Mouse (Mus musculus) liver, adult 2 months (tissue): ENCODE results near the gene Gm11562. TPM values are rescaled to one million over a fixed set of nuclear protein-coding genes. Genes with fewer than 3 reads are reported as not detected.
A peak's percentile ranks its signal among the peaks of the same experiment; 100 is the strongest.

Experiments
- DNase-seq: peaks from one replicate; pipeline ENCODE4 v3.0.0-alpha.2; 2011; ENCODE audit warnings: low read depth, low spot score; ENCODE audit errors: extremely low read depth
- H3K27ac ChIP-seq: fragments of 200-500 bp; replicated peaks from 2 replicates; pipeline ENCODE4 v1.5.1; 2012; ENCODE audit warnings: low read depth, mild to moderate bottlenecking, control low read depth, inconsistent platforms, low read length; ENCODE audit not compliant: insufficient read depth
- H3K27me3 ChIP-seq: fragments of 200-500 bp; 2 replicates; pipeline ENCODE4 v1.6.1; 2012; ENCODE audit warnings: mild to moderate bottlenecking, moderate library complexity, low read length, inconsistent platforms; ENCODE audit not compliant: control insufficient read depth, insufficient read depth
- H3K36me3 ChIP-seq: fragments of 200-500 bp; 2 replicates; pipeline ENCODE4 v1.6.1; 2012; ENCODE audit warnings: low read length, inconsistent platforms; ENCODE audit not compliant: control insufficient read depth, insufficient read depth
- H3K4me1 ChIP-seq: fragments of 200-500 bp; 2 replicates; pipeline ENCODE4 v1.6.1; 2011; ENCODE audit warnings: low read length; ENCODE audit not compliant: control insufficient read depth, insufficient read depth
- H3K4me3 ChIP-seq: fragments of 200-500 bp; 2 replicates; pipeline ENCODE4 v1.5.1; 2011; ENCODE audit warnings: low read depth, mild to moderate bottlenecking, control low read depth, low read length, moderate library complexity; ENCODE audit not compliant: insufficient read depth
- H3K79me2 ChIP-seq: fragments of 200-500 bp; 2 replicates; pipeline ENCODE4 v1.6.1; 2012; ENCODE audit warnings: inconsistent platforms, mild to moderate bottlenecking, low read length, moderate library complexity; ENCODE audit not compliant: control insufficient read depth, insufficient read depth
- H3K9ac ChIP-seq: fragments of 200-500 bp; 2 replicates; pipeline ENCODE4 v1.6.1; 2012; ENCODE audit warnings: low read depth, mild to moderate bottlenecking, control low read depth, inconsistent platforms, low read length
- CTCF ChIP-seq: fragments of 200-500 bp; IDR thresholded peaks from 2 replicates; pipeline ENCODE4 v1.5.1; 2011; ENCODE audit warnings: low read depth, low read length, control low read depth
- POLR2A ChIP-seq: fragments of 200-500 bp; IDR thresholded peaks from 2 replicates; pipeline ENCODE4 v1.6.1; 2011; ENCODE audit warnings: low read length, control low read depth; ENCODE audit not compliant: insufficient read depth; ENCODE audit errors: extremely low read depth
- WGBS: fragments of 180-500 bp; shearing (Covaris S2); methylation state at CpG from one replicate; pipeline ENCODE4 v1.1.7; 2018; 5-methylcytosine and 5-hydroxymethylcytosine counted together
- polyA plus RNA-seq: library from polyadenylated mRNA; depleted of rRNA; stranded (reverse); fragments of >200 nt; gene quantifications from 2 replicates; pipeline ENCODE4 v1.2.3, GENCODE M21; 2012; rRNA removed
- total RNA-seq: library from RNA; depleted of rRNA; stranded (reverse); fragments of >200 nt; gene quantifications from 2 replicates; pipeline ENCODE4 v1.2.3, GENCODE M21; 2014; rRNA removed

Gene Gm11562
- total and polyA plus RNA-seq, 2 experiments = not detected

- TF ChIP-seq POLR2A = no peak
- no peak for TF ChIP-seq CTCF
- Histone ChIP-seq H3K4me1 (no peaks in the 10 kb centered on the region), H3K4me3 (no peak overlapping the region), H3K36me3 (no peaks in the 10 kb centered on the region), H3K9ac (no peak overlapping the region), H3K27me3 (0 out of 2 replicates have a peak, but pooled peaks cover 2% of the 10 kb centered on the region), H3K27ac (no peak overlapping the region), H3K79me2 (no peaks in the 10 kb centered on the region)
- 88% methylated on average over 6 of the region's 6 CpGs for whole genome bisulfite sequencing
- DNase-seq = no peak
Observed at GRCm38 (mm10) chr11:99581564-99581963, 38.7 kb downstream of the Gm11562 start.

GRCm38 (mm10) chr11:99581051-99581450 lies 39.2 kb downstream of the Gm11562 start:
- Histone ChIP-seq H3K9ac (no peak overlapping the region), H3K4me3 (no peak overlapping the region), H3K4me1 (no peaks in the 10 kb centered on the region), H3K27me3 (0 out of 2 replicates have a peak, but pooled peaks cover 2% of the 10 kb centered on the region), H3K36me3 (no peaks in the 10 kb centered on the region), H3K27ac (no peak overlapping the region), H3K79me2 (no peaks in the 10 kb centered on the region)
- WGBS = 93% methylated on average over 5 of the region's 5 CpGs
- TF ChIP-seq CTCF = no peak
- no peak for TF ChIP-seq POLR2A
- DNase-seq = no peak

GRCm38 (mm10) chr11:99580636-99581035 lies 39.6 kb downstream of the Gm11562 start, which contains the start of gene Krtap1-5:
Gene Krtap1-5, minus strand, starts transcription at chr11:99581016.
- Histone ChIP-seq H3K27ac (no peak within 1 kb of the TSS), H3K9ac (no peak within 1 kb of the TSS), H3K27me3 (0 out of 2 replicates have a peak, but pooled peaks cover 2% of the 10 kb centered on the region), H3K36me3 (no peaks in the 10 kb centered on the region), H3K4me1 (no peaks in the 10 kb centered on the region), H3K79me2 (no peaks in the 10 kb centered on the region), H3K4me3 (no peak within 1 kb of the TSS)
- TF ChIP-seq POLR2A (no peak), CTCF (no peak)
- no peak for DNase-seq
- 90% methylated on average over 6 of the region's 6 CpGs for whole genome bisulfite sequencing

- no peaks in the 10 kb centered on the region for H3K4me1 ChIP-seq
- H3K27ac ChIP-seq = no peak overlapping the region
- DNase-seq = peak; percentile 27
- no peak overlapping the region for H3K9ac ChIP-seq
- no peak overlapping the region for H3K4me3 ChIP-seq
- no peaks in the 10 kb centered on the region for H3K79me2 ChIP-seq
- peaks cover 4% of the 10 kb centered on the region; the same call in 1 of the 2 replicates for H3K27me3 ChIP-seq
- WGBS = 0% methylated on average over 7 of the region's 7 CpGs
- TF ChIP-seq CTCF = peak; percentile 89
- no peak for TF ChIP-seq POLR2A
- no peaks in the 10 kb centered on the region for H3K36me3 ChIP-seq
Observed at GRCm38 (mm10) chr11:99574106-99574505, 46.1 kb downstream of the Gm11562 start.

- WGBS = 69% methylated on average over 4 of the region's 4 CpGs
- TF ChIP-seq POLR2A = no peak
- TF ChIP-seq CTCF = no peak
- Histone ChIP-seq H3K4me3 (no peak overlapping the region), H3K4me1 (no peaks in the 10 kb centered on the region), H3K79me2 (no peaks in the 10 kb centered on the region), H3K36me3 (no peaks in the 10 kb centered on the region), H3K27ac (no peak overlapping the region), H3K27me3 (peaks cover 4% of the 10 kb centered on the region; the same call in 1 of the 2 replicates), H3K9ac (no peak overlapping the region)
- DNase-seq = no peak
Observed at GRCm38 (mm10) chr11:99573164-99573563, 47.1 kb downstream of the Gm11562 start.

Other genes starting within 250 kb of the Gm11562 start
Only the 30 nearest of the 38 such genes appear.
- 0.09 TPM in 1 of 2 replicates, not detected in the other for gene Krt20, start 182.3 kb downstream of the Gm11562 start, total RNA-seq
- gene Krt20, start 182.3 kb downstream of the Gm11562 start, polyA plus RNA-seq = 0.04 and 0.15 TPM in 2 replicates
- gene Krt23, start 127.3 kb downstream of the Gm11562 start, total RNA-seq = 4.0 and 6.4 TPM in 2 replicates
- 1.4 and 1.7 TPM in 2 replicates for gene Krt23, start 127.3 kb downstream of the Gm11562 start, polyA plus RNA-seq
- not detected in 2 replicates for gene Krt39, start 99.1 kb downstream of the Gm11562 start, total RNA-seq
- not detected in 2 replicates for gene Krt39, start 99.1 kb downstream of the Gm11562 start, polyA plus RNA-seq
- gene Krt40, start 77.3 kb downstream of the Gm11562 start, total RNA-seq = not detected in 2 replicates
- gene Krt40, start 77.3 kb downstream of the Gm11562 start, polyA plus RNA-seq = not detected in 2 replicates
- gene Krtap3-3, start 69.6 kb downstream of the Gm11562 start, total RNA-seq = not detected in 2 replicates
- not detected in 2 replicates for gene Krtap3-3, start 69.6 kb downstream of the Gm11562 start, polyA plus RNA-seq
- not detected in 2 replicates for gene Krtap3-2, start 63.6 kb downstream of the Gm11562 start, total RNA-seq
- not detected in 2 replicates for gene Krtap3-2, start 63.6 kb downstream of the Gm11562 start, polyA plus RNA-seq
- gene Gm11939, start 61.0 kb downstream of the Gm11562 start, total RNA-seq = not detected in 2 replicates
- not detected in 2 replicates for gene Gm11939, start 61.0 kb downstream of the Gm11562 start, polyA plus RNA-seq
- not detected in 2 replicates for gene Krtap3-1, start 53.8 kb downstream of the Gm11562 start, total RNA-seq
- gene Krtap3-1, start 53.8 kb downstream of the Gm11562 start, polyA plus RNA-seq = not detected in 2 replicates
- not detected in 2 replicates for gene Krtap1-5, start 39.4 kb downstream of the Gm11562 start, total RNA-seq
- not detected in 2 replicates for gene Krtap1-5, start 39.4 kb downstream of the Gm11562 start, polyA plus RNA-seq
- not detected in 2 replicates for gene Krtap1-4, start 36.8 kb downstream of the Gm11562 start, total RNA-seq
- not detected in 2 replicates for gene Krtap1-4, start 36.8 kb downstream of the Gm11562 start, polyA plus RNA-seq
- gene Krtap1-3, start 29.1 kb downstream of the Gm11562 start, total RNA-seq = not detected in 2 replicates
- not detected in 2 replicates for gene Krtap1-3, start 29.1 kb downstream of the Gm11562 start, polyA plus RNA-seq
- gene Krtap9-3, start 22.3 kb downstream of the Gm11562 start, total RNA-seq = not detected in 2 replicates
- gene Krtap9-3, start 22.3 kb downstream of the Gm11562 start, polyA plus RNA-seq = not detected in 2 replicates
- not detected in 2 replicates for gene Gm11938, start 17.1 kb downstream of the Gm11562 start, total RNA-seq
- gene Gm11938, start 17.1 kb downstream of the Gm11562 start, polyA plus RNA-seq = not detected in 2 replicates
- not detected in 2 replicates for gene Gm11937, start 10.2 kb downstream of the Gm11562 start, total RNA-seq
- not detected in 2 replicates for gene Gm11937, start 10.2 kb downstream of the Gm11562 start, polyA plus RNA-seq
- not detected in 2 replicates for gene Krtap2-4, start 5.6 kb downstream of the Gm11562 start, total RNA-seq
- gene Krtap2-4, start 5.6 kb downstream of the Gm11562 start, polyA plus RNA-seq = not detected in 2 replicates
- not detected in 2 replicates for gene Krtap4-1, start 7.8 kb upstream of the Gm11562 start, total RNA-seq
- gene Krtap4-1, start 7.8 kb upstream of the Gm11562 start, polyA plus RNA-seq = not detected in 2 replicates
- gene Krtap4-2, start 14.6 kb upstream of the Gm11562 start, total RNA-seq = not detected in 2 replicates
- not detected in 2 replicates for gene Krtap4-2, start 14.6 kb upstream of the Gm11562 start, polyA plus RNA-seq
- gene Krtap4-7, start 23.7 kb upstream of the Gm11562 start, total RNA-seq = not detected in 2 replicates
- not detected in 2 replicates for gene Krtap4-7, start 23.7 kb upstream of the Gm11562 start, polyA plus RNA-seq
- not detected in 2 replicates for gene Gm11555, start 29.8 kb upstream of the Gm11562 start, total RNA-seq
- gene Gm11555, start 29.8 kb upstream of the Gm11562 start, polyA plus RNA-seq = not detected in 2 replicates
- gene Gm11563, start 38.5 kb upstream of the Gm11562 start, total RNA-seq = not detected in 2 replicates
- not detected in 2 replicates for gene Gm11563, start 38.5 kb upstream of the Gm11562 start, polyA plus RNA-seq
- gene Krtap4-6, start 45.5 kb upstream of the Gm11562 start, total RNA-seq = not detected in 2 replicates
- not detected in 2 replicates for gene Krtap4-6, start 45.5 kb upstream of the Gm11562 start, polyA plus RNA-seq
- gene Gm14190, start 70.3 kb upstream of the Gm11562 start, total RNA-seq = not detected in 2 replicates
- not detected in 2 replicates for gene Gm14190, start 70.3 kb upstream of the Gm11562 start, polyA plus RNA-seq
- gene Gm14180, start 113.9 kb upstream of the Gm11562 start, total RNA-seq = not detected in 2 replicates
- gene Gm14180, start 113.9 kb upstream of the Gm11562 start, polyA plus RNA-seq = not detected in 2 replicates
- gene Gm11595, start 152.5 kb upstream of the Gm11562 start, total RNA-seq = not detected in 2 replicates
- gene Gm11595, start 152.5 kb upstream of the Gm11562 start, polyA plus RNA-seq = not detected in 2 replicates
- not detected in 2 replicates for gene Krtap4-8, start 160.3 kb upstream of the Gm11562 start, total RNA-seq
- not detected in 2 replicates for gene Krtap4-8, start 160.3 kb upstream of the Gm11562 start, polyA plus RNA-seq
- gene Krtap4-9, start 164.8 kb upstream of the Gm11562 start, total RNA-seq = not detected in 2 replicates
- gene Krtap4-9, start 164.8 kb upstream of the Gm11562 start, polyA plus RNA-seq = not detected in 2 replicates
- not detected in 2 replicates for gene Gm11596, start 173.0 kb upstream of the Gm11562 start, total RNA-seq
- gene Gm11596, start 173.0 kb upstream of the Gm11562 start, polyA plus RNA-seq = not detected in 2 replicates
- gene Gm11569, start 178.5 kb upstream of the Gm11562 start, total RNA-seq = not detected in 2 replicates
- not detected in 2 replicates for gene Gm11569, start 178.5 kb upstream of the Gm11562 start, polyA plus RNA-seq
- not detected in 2 replicates for gene Gm11554, start 184.0 kb upstream of the Gm11562 start, total RNA-seq
- gene Gm11554, start 184.0 kb upstream of the Gm11562 start, polyA plus RNA-seq = not detected in 2 replicates
- not detected in 2 replicates for gene Krtap4-13, start 189.5 kb upstream of the Gm11562 start, total RNA-seq
- gene Krtap4-13, start 189.5 kb upstream of the Gm11562 start, polyA plus RNA-seq = not detected in 2 replicates